Mouse (Mus musculus): Measurements from ENCODE around the gene Ammecr1. TPM values are rescaled to one million over a fixed set of nuclear protein-coding genes. Genes with fewer than 3 reads are reported as not detected.

The Ammecr1 gene
- total and polyA plus RNA-seq, 3 experiments: 6.2 to 37.4 (median 7.9) TPM

DNA sequence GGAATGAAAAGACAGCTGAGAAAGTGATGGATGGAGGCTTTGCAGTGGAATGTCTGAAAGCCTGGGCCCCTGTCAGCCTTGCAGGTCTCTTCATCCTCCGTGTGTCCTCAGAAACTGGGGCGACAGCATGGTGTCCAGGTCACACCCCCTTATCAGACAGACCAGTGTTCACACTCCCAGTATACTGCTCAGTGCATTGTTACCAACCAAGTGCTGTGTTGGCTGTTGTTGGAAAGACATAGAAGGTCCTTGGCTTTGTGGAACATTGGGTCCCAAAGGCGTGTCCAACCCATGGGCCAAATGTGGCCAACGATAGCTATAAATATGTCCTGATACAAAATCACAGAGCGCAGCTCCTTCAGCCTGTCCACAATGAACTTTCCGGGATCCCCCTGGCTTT is 136.0 kb downstream of the Ammecr1 start:
- peaks cover 11% of the 10 kb centered on the region; the same call in 1 of the 2 replicates for H3K4me1 ChIP-seq (ENCODE audit: insufficient read depth, low read depth, low read length)
- no peaks in the 10 kb centered on the region for H3K9me3 ChIP-seq (replicated peaks)
- DNase-seq (ENCODE audit: low spot score) (no peak), ATAC-seq (ENCODE audit: extremely low read depth, insufficient number of reproducible peaks, low FRiP score, poor library complexity, severe bottlenecking) (no peak)
- no peaks in the 10 kb centered on the region for H3K27me3 ChIP-seq (ENCODE audit: insufficient read depth, low read length)
- TF ChIP-seq POLR2AphosphoS5 (IDR thresholded peaks at IDR 0.05; ENCODE audit: insufficient replicate concordance, low read depth, low read length) (no peak), GATA1 (IDR thresholded peaks at IDR 0.05; ENCODE audit: borderline replicate concordance, low read length) (no peak), CTCF (IDR thresholded peaks at IDR 0.05; ENCODE audit: low read depth, low read length) (no peak), GATA2 (IDR thresholded peaks at IDR 0.05; ENCODE audit: borderline replicate concordance, low read depth, low read length) (no peak), TAL1 (conservative IDR thresholded peaks at IDR 0.05; ENCODE audit: low read depth, low read length) (no peak)
- H3K36me3 ChIP-seq (replicated peaks): peaks cover 86% of the 10 kb centered on the region
- H3K4me3 ChIP-seq (ENCODE audit: low read depth, low read length): no peak overlapping the region

DNA sequence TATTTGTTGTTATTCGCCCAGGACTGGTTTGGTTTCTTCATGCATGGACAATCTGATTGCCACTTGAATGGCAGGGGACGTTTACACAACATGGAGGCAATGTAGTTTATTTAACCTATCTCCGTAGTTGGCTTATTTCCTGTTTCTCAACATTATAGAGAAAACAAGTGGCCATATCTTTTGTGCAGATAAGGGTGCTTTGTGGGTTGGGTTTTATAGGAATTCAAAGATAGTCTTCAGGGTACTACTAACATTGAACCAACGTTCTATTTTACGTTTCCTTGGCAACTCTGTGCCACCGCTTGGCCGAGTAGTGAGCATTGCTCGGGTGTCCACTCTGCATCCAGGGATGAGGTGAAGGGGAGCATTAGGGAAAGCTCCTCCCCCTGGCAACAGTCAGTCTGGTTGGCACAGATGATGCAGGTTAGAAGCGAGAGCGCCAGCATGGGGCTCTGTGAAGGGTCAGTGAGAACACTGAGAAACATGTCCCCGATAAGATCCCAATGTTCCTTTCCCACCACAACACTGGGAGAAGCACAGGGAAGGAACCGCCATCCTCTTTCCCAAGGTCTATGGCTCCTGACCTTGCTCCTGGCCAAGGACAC is 136.6 kb downstream of the Ammecr1 start:
- DNase-seq (ENCODE audit: low spot score) (no peak), ATAC-seq (ENCODE audit: extremely low read depth, insufficient number of reproducible peaks, low FRiP score, poor library complexity, severe bottlenecking) (no peak)
- H3K9me3 ChIP-seq (replicated peaks): no peaks in the 10 kb centered on the region
- TF ChIP-seq TAL1 (conservative IDR thresholded peaks at IDR 0.05; ENCODE audit: low read depth, low read length) (no peak), GATA2 (IDR thresholded peaks at IDR 0.05; ENCODE audit: borderline replicate concordance, low read depth, low read length) (no peak), POLR2AphosphoS5 (IDR thresholded peaks at IDR 0.05; ENCODE audit: insufficient replicate concordance, low read depth, low read length) (no peak), GATA1 (IDR thresholded peaks at IDR 0.05; ENCODE audit: borderline replicate concordance, low read length) (no peak), CTCF (IDR thresholded peaks at IDR 0.05; ENCODE audit: low read depth, low read length) (no peak)
- no peak overlapping the region for H3K4me3 ChIP-seq (ENCODE audit: low read depth, low read length)
- peaks cover 11% of the 10 kb centered on the region; the same call in 1 of the 2 replicates for H3K4me1 ChIP-seq (ENCODE audit: insufficient read depth, low read depth, low read length)
- no peaks in the 10 kb centered on the region for H3K27me3 ChIP-seq (ENCODE audit: insufficient read depth, low read length)
- peaks cover 80% of the 10 kb centered on the region for H3K36me3 ChIP-seq (replicated peaks)

DNA sequence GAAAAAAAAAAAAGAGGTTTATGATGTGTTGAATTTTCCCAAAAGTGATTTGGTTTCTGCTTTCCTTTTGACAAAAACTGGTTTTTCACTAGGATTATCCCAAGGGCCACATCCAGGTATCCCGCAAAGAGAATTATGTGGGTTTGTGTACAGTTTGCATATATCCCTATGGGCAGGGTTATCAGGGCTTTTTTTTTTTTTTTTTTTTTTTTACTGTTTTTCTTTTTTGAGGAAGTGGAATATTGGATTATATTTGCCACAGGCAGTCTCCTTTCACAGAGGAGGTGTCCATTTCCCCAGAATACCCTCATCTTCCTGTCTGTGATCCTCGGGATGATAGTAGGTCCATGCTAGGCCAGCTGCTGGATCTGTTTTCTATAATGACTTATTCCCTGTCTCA is 137.3 kb downstream of the Ammecr1 start:
- peaks cover 11% of the 10 kb centered on the region; the same call in 1 of the 2 replicates for H3K4me1 ChIP-seq (ENCODE audit: insufficient read depth, low read depth, low read length)
- H3K27me3 ChIP-seq (ENCODE audit: insufficient read depth, low read length): no peaks in the 10 kb centered on the region
- TF ChIP-seq CTCF (IDR thresholded peaks at IDR 0.05; ENCODE audit: low read depth, low read length): no peak
- peaks cover 73% of the 10 kb centered on the region for H3K36me3 ChIP-seq (replicated peaks)
- ATAC-seq (ENCODE audit: extremely low read depth, insufficient number of reproducible peaks, low FRiP score, poor library complexity, severe bottlenecking): no peak
- DNase-seq (ENCODE audit: low spot score): no peak
- H3K9me3 ChIP-seq (replicated peaks): no peaks in the 10 kb centered on the region
- no peak overlapping the region for H3K4me3 ChIP-seq (ENCODE audit: low read depth, low read length)

DNA sequence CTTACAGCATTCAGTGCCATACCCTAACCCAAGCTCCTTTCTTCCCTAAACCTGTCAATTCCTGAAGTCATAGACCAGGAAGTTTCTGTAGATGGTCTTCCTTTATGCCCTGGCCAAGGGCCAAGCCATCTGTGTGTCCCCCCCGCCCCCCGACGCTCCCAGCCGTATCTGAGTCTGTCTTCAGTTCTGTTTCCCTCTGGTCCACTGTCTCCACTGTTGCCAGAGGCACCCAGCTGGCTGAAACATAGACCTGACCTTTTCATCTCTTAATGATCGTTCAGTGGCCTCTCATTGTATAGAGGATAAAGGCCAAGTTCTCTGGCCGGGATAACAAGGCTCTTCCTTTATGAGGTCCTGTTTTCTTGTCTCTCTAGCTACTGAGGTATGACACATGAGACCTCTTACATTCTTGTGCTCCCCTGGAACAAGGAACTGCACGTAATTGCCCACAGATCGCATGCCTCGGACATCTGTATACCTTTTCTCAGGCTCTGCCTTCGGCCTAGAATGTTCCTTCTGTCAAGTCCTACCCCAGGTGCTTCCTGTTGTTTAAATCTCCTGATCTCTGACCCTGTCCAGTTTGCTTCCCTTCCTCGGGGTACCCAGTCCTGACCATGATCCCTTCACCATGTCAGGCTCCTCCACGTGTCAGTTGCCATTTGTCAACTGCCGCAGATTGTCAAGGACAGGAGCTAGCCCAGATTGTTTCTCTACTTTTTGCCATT is 138.2 kb downstream of the Ammecr1 start:
- no peak for ATAC-seq (ENCODE audit: extremely low read depth, insufficient number of reproducible peaks, low FRiP score, poor library complexity, severe bottlenecking)
- TF ChIP-seq GATA1 (IDR thresholded peaks at IDR 0.05; ENCODE audit: borderline replicate concordance, low read length): no peak
- TF ChIP-seq CTCF (IDR thresholded peaks at IDR 0.05; ENCODE audit: low read depth, low read length): no peak
- TF ChIP-seq GATA2 (IDR thresholded peaks at IDR 0.05; ENCODE audit: borderline replicate concordance, low read depth, low read length): no peak
- TF ChIP-seq POLR2AphosphoS5 (IDR thresholded peaks at IDR 0.05; ENCODE audit: insufficient replicate concordance, low read depth, low read length): no peak
- TF ChIP-seq TAL1 (conservative IDR thresholded peaks at IDR 0.05; ENCODE audit: low read depth, low read length): no peak

DNA sequence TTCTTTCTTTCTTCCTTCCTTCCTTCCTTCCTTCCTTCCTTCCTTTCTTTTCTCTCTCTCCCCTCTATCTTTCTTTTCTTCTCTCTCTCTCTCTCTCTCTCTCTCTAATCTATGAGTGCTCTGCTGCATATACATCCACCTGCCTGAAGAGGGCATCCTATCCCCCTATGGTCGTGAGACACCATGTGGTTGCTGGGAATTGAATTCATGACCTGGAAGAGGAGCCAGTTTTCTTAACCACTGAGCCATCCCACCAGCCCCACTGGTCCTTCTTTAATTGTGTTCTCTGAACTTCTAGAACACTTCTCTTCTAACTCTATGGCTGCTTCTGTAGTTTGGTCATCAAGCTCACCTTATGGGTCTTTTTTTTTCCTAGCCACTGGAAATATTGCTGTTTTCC is 138.9 kb downstream of the Ammecr1 start:
- H3K27me3 ChIP-seq (ENCODE audit: insufficient read depth, low read length): no peaks in the 10 kb centered on the region
- DNase-seq (ENCODE audit: low spot score): no peak
- peaks cover 11% of the 10 kb centered on the region; the same call in 1 of the 2 replicates for H3K4me1 ChIP-seq (ENCODE audit: insufficient read depth, low read depth, low read length)
- ATAC-seq (ENCODE audit: extremely low read depth, insufficient number of reproducible peaks, low FRiP score, poor library complexity, severe bottlenecking): no peak
- no peaks in the 10 kb centered on the region for H3K9me3 ChIP-seq (replicated peaks)
- H3K4me3 ChIP-seq (ENCODE audit: low read depth, low read length): no peak overlapping the region
- peaks cover 72% of the 10 kb centered on the region for H3K36me3 ChIP-seq (replicated peaks)
- no peak for TF ChIP-seq TAL1 (conservative IDR thresholded peaks at IDR 0.05; ENCODE audit: low read depth, low read length)
- TF ChIP-seq GATA2 (IDR thresholded peaks at IDR 0.05; ENCODE audit: borderline replicate concordance, low read depth, low read length): no peak
- no peak for TF ChIP-seq GATA1 (IDR thresholded peaks at IDR 0.05; ENCODE audit: borderline replicate concordance, low read length)
- TF ChIP-seq CTCF (IDR thresholded peaks at IDR 0.05; ENCODE audit: low read depth, low read length): no peak
- TF ChIP-seq POLR2AphosphoS5 (IDR thresholded peaks at IDR 0.05; ENCODE audit: insufficient replicate concordance, low read depth, low read length): no peak

More for the DNA sequence above, 138.2 kb downstream of the Ammecr1 start:
- H3K27me3 ChIP-seq (ENCODE audit: insufficient read depth, low read length): no peaks in the 10 kb centered on the region
- no peak for DNase-seq (ENCODE audit: low spot score)
- H3K4me3 ChIP-seq (ENCODE audit: low read depth, low read length): no peak overlapping the region
- H3K4me1 ChIP-seq (ENCODE audit: insufficient read depth, low read depth, low read length): peaks cover 11% of the 10 kb centered on the region; the same call in 1 of the 2 replicates
- peaks cover 72% of the 10 kb centered on the region for H3K36me3 ChIP-seq (replicated peaks)
- H3K9me3 ChIP-seq (replicated peaks): no peaks in the 10 kb centered on the region

DNA sequence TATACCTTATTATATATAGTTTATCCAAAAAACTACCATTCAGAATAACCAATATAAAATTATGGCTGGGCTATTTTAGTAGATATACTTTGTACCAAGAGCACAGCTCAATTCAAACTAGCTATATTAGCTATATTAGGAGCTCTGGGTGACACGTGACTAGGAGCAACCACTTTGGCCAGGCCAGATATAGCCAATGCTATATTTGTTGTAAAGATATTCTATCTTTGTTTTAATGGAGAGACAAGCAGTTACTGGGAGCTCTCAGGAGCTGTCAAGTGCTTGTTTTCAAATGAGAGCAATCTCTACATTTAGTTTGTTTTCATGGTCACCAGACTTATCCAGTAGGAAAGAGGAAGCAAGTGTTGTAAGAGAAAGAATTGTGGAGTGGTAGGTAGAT is 141.2 kb downstream of the Ammecr1 start:
- ATAC-seq (ENCODE audit: extremely low read depth, insufficient number of reproducible peaks, low FRiP score, poor library complexity, severe bottlenecking): no peak

More for the DNA sequence above, 141.2 kb downstream of the Ammecr1 start:
- peaks cover 11% of the 10 kb centered on the region; the same call in 1 of the 2 replicates for H3K4me1 ChIP-seq (ENCODE audit: insufficient read depth, low read depth, low read length)
- no peaks in the 10 kb centered on the region for H3K27me3 ChIP-seq (ENCODE audit: insufficient read depth, low read length)
- H3K4me3 ChIP-seq (ENCODE audit: low read depth, low read length): no peak overlapping the region
- peaks cover 72% of the 10 kb centered on the region for H3K36me3 ChIP-seq (replicated peaks)
- H3K9me3 ChIP-seq (replicated peaks): no peaks in the 10 kb centered on the region
- DNase-seq (ENCODE audit: low spot score): no peak
- TF ChIP-seq GATA2 (IDR thresholded peaks at IDR 0.05; ENCODE audit: borderline replicate concordance, low read depth, low read length) (no peak), GATA1 (IDR thresholded peaks at IDR 0.05; ENCODE audit: borderline replicate concordance, low read length) (no peak), POLR2AphosphoS5 (IDR thresholded peaks at IDR 0.05; ENCODE audit: insufficient replicate concordance, low read depth, low read length) (no peak), TAL1 (conservative IDR thresholded peaks at IDR 0.05; ENCODE audit: low read depth, low read length) (no peak), CTCF (IDR thresholded peaks at IDR 0.05; ENCODE audit: low read depth, low read length) (no peak)
